Mouse (Mus musculus): ENCODE data around the gene Calr3. TPM values are rescaled to one million over a fixed set of nuclear protein-coding genes. Genes with fewer than 3 reads are reported as not detected.
A peak's percentile ranks its signal among the peaks of the same experiment; 100 is the strongest.

The Calr3 gene
- 1.1 and 1.8 TPM in 2 replicates for polyA plus RNA-seq (2015; fragmentation: Nextera tagmentation; extraction: Ambion mirVana)

- WGBS = 5% methylated on average over 34 of the region's 34 CpGs
- peak within 1 kb of the TSS; percentile 73 for H3K4me2 ChIP-seq
- peak within 1 kb of the TSS; percentile 51; the same call in 1 of the 2 replicates for H3K27ac ChIP-seq
- H3K4me3 ChIP-seq = peak within 1 kb of the TSS; percentile 50
- no peaks in the 10 kb centered on the region for H3K27me3 ChIP-seq
- ATAC-seq (ENCODE audit: insufficient number of reproducible peaks, insufficient read depth, low FRiP score, low TSS enrichment, low read depth) = peak; percentile 96
- H3K9ac ChIP-seq = peak within 1 kb of the TSS; percentile 77
- peaks cover 21% of the 10 kb centered on the region for H3K36me3 ChIP-seq
- no peaks in the 10 kb centered on the region for H3K9me3 ChIP-seq
- H3K4me1 ChIP-seq = peaks cover 13% of the 10 kb centered on the region
Observed at GRCm38 (mm10) chr8:72443338-72443993, at the start of gene Calr3, which contains the start of gene 1700030K09Rik. Calr3 (minus strand) TSS chr8:72443870. 1700030K09Rik (plus strand) TSS chr8:72443880.

GRCm38 (mm10) chr8:72493381-72493780 lies 49.7 kb upstream of the Calr3 start:
- peak overlapping the region; percentile 82 for H3K4me2 ChIP-seq
- peaks cover 27% of the 10 kb centered on the region for H3K4me1 ChIP-seq
- H3K4me3 ChIP-seq = peak overlapping the region; percentile 98
- H3K9ac ChIP-seq = peak overlapping the region; percentile 80
- no peaks in the 10 kb centered on the region for H3K27me3 ChIP-seq
- H3K36me3 ChIP-seq = peaks cover 52% of the 10 kb centered on the region
- no peaks in the 10 kb centered on the region for H3K9me3 ChIP-seq
- H3K27ac ChIP-seq = peak overlapping the region; percentile 80
- WGBS = 11% methylated on average over 8 of the region's 8 CpGs
- ATAC-seq (ENCODE audit: insufficient number of reproducible peaks, insufficient read depth, low FRiP score, low TSS enrichment, low read depth) = no peak

GRCm38 (mm10) chr8:72492622-72493081 lies 49.0 kb upstream of the Calr3 start:
- Histone ChIP-seq H3K9ac (peak overlapping the region; percentile 91), H3K27ac (peak overlapping the region; percentile 80), H3K9me3 (no peaks in the 10 kb centered on the region), H3K27me3 (no peaks in the 10 kb centered on the region), H3K36me3 (peaks cover 59% of the 10 kb centered on the region), H3K4me2 (peak overlapping the region; percentile 82), H3K4me1 (peaks cover 27% of the 10 kb centered on the region), H3K4me3 (peak overlapping the region; percentile 98)
- ATAC-seq (ENCODE audit: insufficient number of reproducible peaks, insufficient read depth, low FRiP score, low TSS enrichment, low read depth) = peak; percentile 98
- WGBS = under 1% methylated on average over 51 of the region's 56 CpGs

- peak within 1 kb of the TSS; percentile 98 for H3K4me3 ChIP-seq
- H3K4me1 ChIP-seq = peaks cover 27% of the 10 kb centered on the region
- no peaks in the 10 kb centered on the region for H3K27me3 ChIP-seq
- no peaks in the 10 kb centered on the region for H3K9me3 ChIP-seq
- H3K9ac ChIP-seq = peak within 1 kb of the TSS; percentile 91
- peaks cover 59% of the 10 kb centered on the region for H3K36me3 ChIP-seq
- peak within 1 kb of the TSS; percentile 82 for H3K4me2 ChIP-seq
- peak within 1 kb of the TSS; percentile 80 for H3K27ac ChIP-seq
- under 1% methylated on average over 70 of the region's 98 CpGs for WGBS
- ATAC-seq (ENCODE audit: insufficient number of reproducible peaks, insufficient read depth, low FRiP score, low TSS enrichment, low read depth) = peak; percentile 50
Observed at GRCm38 (mm10) chr8:72491680-72492621, 48.3 kb upstream of the Calr3 start, which contains the start of gene Slc35e1. Slc35e1 (minus strand) TSS chr8:72492614.

- Histone ChIP-seq H3K27me3 (no peaks in the 10 kb centered on the region), H3K9ac (peak overlapping the region; percentile 91), H3K4me3 (peak overlapping the region; percentile 98), H3K36me3 (peaks cover 59% of the 10 kb centered on the region), H3K4me2 (peak overlapping the region; percentile 82), H3K4me1 (peaks cover 27% of the 10 kb centered on the region), H3K9me3 (no peaks in the 10 kb centered on the region), H3K27ac (no peak overlapping the region)
- 82% methylated on average over 2 of the region's 2 CpGs for WGBS
- no peak for ATAC-seq (ENCODE audit: insufficient number of reproducible peaks, insufficient read depth, low FRiP score, low TSS enrichment, low read depth)
Observed at GRCm38 (mm10) chr8:72491017-72491416, 47.3 kb upstream of the Calr3 start.

GRCm38 (mm10) chr8:72487014-72487413 lies 43.3 kb upstream of the Calr3 start:
- no peak for ATAC-seq (ENCODE audit: insufficient number of reproducible peaks, insufficient read depth, low FRiP score, low TSS enrichment, low read depth)
- Histone ChIP-seq H3K27ac (no peak overlapping the region), H3K9me3 (no peaks in the 10 kb centered on the region), H3K4me3 (no peak overlapping the region), H3K4me2 (no peak overlapping the region), H3K27me3 (no peaks in the 10 kb centered on the region), H3K9ac (no peak overlapping the region), H3K4me1 (peaks cover 17% of the 10 kb centered on the region), H3K36me3 (peaks cover 76% of the 10 kb centered on the region)

GRCm38 (mm10) chr8:72485456-72486199 lies 42.0 kb upstream of the Calr3 start:
- Histone ChIP-seq H3K9me3 (no peaks in the 10 kb centered on the region), H3K4me2 (no peak overlapping the region), H3K4me3 (no peak overlapping the region), H3K9ac (no peak overlapping the region), H3K4me1 (peaks cover 6% of the 10 kb centered on the region; the same call in 1 of the 2 replicates), H3K27ac (no peak overlapping the region), H3K36me3 (peaks cover 82% of the 10 kb centered on the region), H3K27me3 (no peaks in the 10 kb centered on the region)
- ATAC-seq (ENCODE audit: insufficient number of reproducible peaks, insufficient read depth, low FRiP score, low TSS enrichment, low read depth) = no peak
- 85% methylated on average over 6 of the region's 6 CpGs for WGBS

GRCm38 (mm10) chr8:72474826-72475546 lies 31.3 kb upstream of the Calr3 start, which contains the start of gene Cherp:
Cherp (minus strand) TSS chr8:72475226.
- under 1% methylated on average over 80 of the region's 80 CpGs for WGBS
- peak; percentile 95 for ATAC-seq (ENCODE audit: insufficient number of reproducible peaks, insufficient read depth, low FRiP score, low TSS enrichment, low read depth)
- H3K4me3 ChIP-seq = peak within 1 kb of the TSS; percentile 89
- peaks cover 20% of the 10 kb centered on the region for H3K4me1 ChIP-seq
- H3K9ac ChIP-seq = peak within 1 kb of the TSS; percentile 88
- H3K27ac ChIP-seq = peak within 1 kb of the TSS; percentile 88
- peak within 1 kb of the TSS; percentile 94 for H3K4me2 ChIP-seq
- H3K27me3 ChIP-seq = no peaks in the 10 kb centered on the region
- peaks cover 44% of the 10 kb centered on the region for H3K36me3 ChIP-seq
- no peaks in the 10 kb centered on the region for H3K9me3 ChIP-seq

- peaks cover 76% of the 10 kb centered on the region for H3K36me3 ChIP-seq
Observed at GRCm38 (mm10) chr8:72470684-72471083, 27.0 kb upstream of the Calr3 start.

GRCm38 (mm10) chr8:72469984-72470383 lies 26.3 kb upstream of the Calr3 start:
- no peak overlapping the region for H3K4me3 ChIP-seq
- H3K27ac ChIP-seq = no peak overlapping the region
- no peaks in the 10 kb centered on the region for H3K27me3 ChIP-seq
- H3K4me2 ChIP-seq = no peak overlapping the region
- peaks cover 83% of the 10 kb centered on the region for H3K36me3 ChIP-seq
- no peaks in the 10 kb centered on the region for H3K9me3 ChIP-seq
- ATAC-seq (ENCODE audit: insufficient number of reproducible peaks, insufficient read depth, low FRiP score, low TSS enrichment, low read depth) = no peak
- 95% methylated on average over 8 of the region's 8 CpGs for WGBS
- H3K4me1 ChIP-seq = peaks cover 12% of the 10 kb centered on the region
- H3K9ac ChIP-seq = no peak overlapping the region

More at GRCm38 (mm10) chr8:72470684-72471083, 27.0 kb upstream of the Calr3 start:
- no peak for ATAC-seq (ENCODE audit: insufficient number of reproducible peaks, insufficient read depth, low FRiP score, low TSS enrichment, low read depth)
- WGBS = 96% methylated on average over 7 of the region's 7 CpGs
- H3K4me3 ChIP-seq = no peak overlapping the region
- H3K4me2 ChIP-seq = no peak overlapping the region
- H3K9ac ChIP-seq = no peak overlapping the region
- no peak overlapping the region for H3K27ac ChIP-seq
- H3K9me3 ChIP-seq = no peaks in the 10 kb centered on the region
- no peaks in the 10 kb centered on the region for H3K27me3 ChIP-seq
- peaks cover 13% of the 10 kb centered on the region for H3K4me1 ChIP-seq

All from embryonic facial prominence, embryonic 13.5 days (tissue).